Mouse (Mus musculus): ENCODE measurements around the gene Cmklr1. TPM values are rescaled to one million over a fixed set of nuclear protein-coding genes. Genes with fewer than 3 reads are reported as not detected.

Cmklr1 gene
- total RNA-seq, 2 experiments from 2014 or later = 23.7 to 35.7 TPM

GRCm38 (mm10) chr5:113660872-113661271 lies 10.6 kb upstream of the Cmklr1 start:
- intact Hi-C loops (cut with DNase I) = no loop called here
- DNase-seq = peak; percentile 79 to 83

GRCm38 (mm10) chr5:113654821-113655220 lies 4.6 kb upstream of the Cmklr1 start:
- intact Hi-C loops (cut with DNase I) = loop anchor here (5.0 kb wide), 1 partner anchor 67 kb away; the partner anchor contains the start of gene 1700069L16Rik
- no peak for DNase-seq

- no peak for DNase-seq
- intact Hi-C loops (cut with DNase I) = loop anchor here (5.0 kb wide), 1 partner anchor 68 kb away; the partner anchor contains the start of gene 1700069L16Rik
These were observed 4.0 kb upstream of the Cmklr1 start for GRCm38 (mm10) chr5:113654206-113654605.

- DNase-seq = no peak
- intact Hi-C loops (cut with DNase I) = loop anchor here (5.0 kb wide), 1 partner anchor 70 kb away; the partner anchor contains the start of gene 1700069L16Rik
These were observed 2.0 kb upstream of the Cmklr1 start for GRCm38 (mm10) chr5:113652215-113652614.

- no peak for DNase-seq
These were observed 1.5 kb downstream of the Cmklr1 start for GRCm38 (mm10) chr5:113648647-113649211.

GRCm38 (mm10) chr5:113647141-113647540 lies 3.1 kb downstream of the Cmklr1 start:
- intact Hi-C loops (cut with DNase I) = no loop called here
- no peak for DNase-seq

More at GRCm38 (mm10) chr5:113648647-113649211, 1.5 kb downstream of the Cmklr1 start:
- intact Hi-C loops (cut with DNase I) = no loop called here

GRCm38 (mm10) chr5:113644520-113644919 lies 5.7 kb downstream of the Cmklr1 start:
- peak; percentile 60 to 63 for DNase-seq
- intact Hi-C loops (cut with DNase I) = no loop called here

GRCm38 (mm10) chr5:113643107-113643848 lies 6.9 kb downstream of the Cmklr1 start:
- DNase-seq = no peak
- intact Hi-C loops (cut with DNase I) = no loop called here

GRCm38 (mm10) chr5:113641066-113641465 lies 9.2 kb downstream of the Cmklr1 start:
- DNase-seq = no peak

GRCm38 (mm10) chr5:113639126-113639525 lies 11.1 kb downstream of the Cmklr1 start:
- DNase-seq = no peak
- intact Hi-C loops (cut with DNase I) = no loop called here

More at GRCm38 (mm10) chr5:113641066-113641465, 9.2 kb downstream of the Cmklr1 start:
- intact Hi-C loops (cut with DNase I) = no loop called here

GRCm38 (mm10) chr5:113638055-113638454 lies 12.2 kb downstream of the Cmklr1 start:
- DNase-seq = no peak
- intact Hi-C loops (cut with DNase I) = no loop called here

GRCm38 (mm10) chr5:113637631-113638030 lies 12.6 kb downstream of the Cmklr1 start:
- no peak for DNase-seq
- intact Hi-C loops (cut with DNase I) = no loop called here

GRCm38 (mm10) chr5:113635861-113636565 lies 14.2 kb downstream of the Cmklr1 start:
- DNase-seq = no peak
- intact Hi-C loops (cut with DNase I) = no loop called here

- DNase-seq = no peak
- intact Hi-C loops (cut with DNase I) = no loop called here
These were observed 15.2 kb downstream of the Cmklr1 start for GRCm38 (mm10) chr5:113634887-113635610.

GRCm38 (mm10) chr5:113634024-113634651 lies 16.1 kb downstream of the Cmklr1 start:
- intact Hi-C loops (cut with DNase I) = no loop called here
- peak; percentile 73 to 77 for DNase-seq

GRCm38 (mm10) chr5:113633037-113633714 lies 17.1 kb downstream of the Cmklr1 start:
- intact Hi-C loops (cut with DNase I) = no loop called here
- no peak for DNase-seq

GRCm38 (mm10) chr5:113630116-113630515 lies 20.1 kb downstream of the Cmklr1 start:
- intact Hi-C loops (cut with DNase I) = no loop called here
- DNase-seq = no peak

GRCm38 (mm10) chr5:113629248-113629647 lies 21.0 kb downstream of the Cmklr1 start:
- no peak for DNase-seq
- intact Hi-C loops (cut with DNase I) = no loop called here

GRCm38 (mm10) chr5:113627820-113628437 lies 22.3 kb downstream of the Cmklr1 start:
- DNase-seq = peak; percentile 63 to 72
- intact Hi-C loops (cut with DNase I) = no loop called here
